Mouse (Mus musculus) mesoderm, embryonic 11.5 days (tissue): ENCODE measurements around the gene Stk26.

Experiments
- DNase-seq: peaks from one replicate; pipeline ENCODE4 v3.0.0-alpha.2; 2012; ENCODE audit warnings: low read depth, low spot score

Gene Stk26

DNA sequence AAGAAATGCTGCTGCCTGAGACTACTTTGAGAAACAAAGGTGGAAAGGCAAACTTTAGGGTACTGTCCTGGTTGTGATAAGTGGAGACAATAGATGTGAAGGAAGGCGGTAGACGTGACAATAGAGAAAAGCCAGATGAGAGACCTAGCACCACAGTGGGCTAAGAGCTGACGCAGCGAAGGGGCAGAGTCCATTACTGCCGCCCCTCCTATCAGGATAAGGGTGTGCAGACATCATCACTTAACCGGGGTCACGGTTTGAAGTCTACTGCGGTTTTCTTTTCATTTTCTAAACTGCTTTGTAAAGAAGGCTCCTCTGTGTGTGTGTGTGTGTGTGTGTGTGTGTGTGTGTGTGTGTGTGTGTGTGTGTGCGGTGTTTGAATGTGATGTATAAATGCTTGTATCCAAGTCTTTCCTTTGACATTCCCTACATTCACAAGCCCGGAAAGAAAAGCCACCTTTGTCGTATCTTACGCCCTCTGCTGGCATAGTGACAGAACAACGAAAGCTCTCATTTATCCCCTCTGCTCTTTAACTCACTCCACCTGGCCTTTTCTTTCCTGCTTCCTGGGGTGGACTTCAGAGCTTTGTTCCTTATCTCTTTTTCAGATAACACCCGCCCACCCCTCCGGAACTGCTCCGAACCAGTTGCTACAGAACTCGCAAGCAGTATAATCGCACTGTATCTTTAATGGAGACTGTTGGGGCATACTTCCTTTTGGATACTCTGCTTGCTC lies 84.0 kb downstream of the Stk26 start:
- no peak for DNase-seq

- DNase-seq, result no peak
Observed at GRCm38 (mm10) chrX:50926893-50927545, 86.2 kb downstream of the Stk26 start.

GRCm38 (mm10) chrX:50930309-50930708 lies 89.5 kb downstream of the Stk26 start:
- no peak for DNase-seq

- no peak for DNase-seq
Observed at GRCm38 (mm10) chrX:50937117-50937516, 96.3 kb downstream of the Stk26 start.

- DNase-seq, result no peak
Observed at GRCm38 (mm10) chrX:50942610-50943009, 101.8 kb downstream of the Stk26 start, which contains the start of gene Frmd7. Gene Frmd7 (minus strand): TSS chrX:50942710.
